Mouse (Mus musculus) bone marrow macrophage, adult 2 months (primary cell): ENCODE measurements around the gene Gm3526. TPM values are rescaled to one million over a fixed set of nuclear protein-coding genes. Genes with fewer than 3 reads are reported as not detected.
"Not testable (repeated sequence)": the region's sequence is repeated elsewhere in the genome, so short reads cannot be mapped to it uniquely, and the experiment has no call there.

Source experiments
- H3K27ac ChIP-seq: 2 replicates; pipeline ENCODE4 v1.5.1; 2012; ENCODE audit warnings: low read depth, low read length; ENCODE audit not compliant: insufficient read depth
- H3K4me1 ChIP-seq: 2 replicates; pipeline ENCODE4 v1.6.1; 2012; ENCODE audit warnings: low read length; ENCODE audit not compliant: control insufficient read depth, insufficient read depth
- H3K4me3 ChIP-seq: 2 replicates; pipeline ENCODE4 v1.5.1; 2012; ENCODE audit warnings: mild to moderate bottlenecking, low read length, moderate library complexity; ENCODE audit not compliant: insufficient read depth
- polyA plus RNA-seq: library from polyadenylated mRNA; stranded (reverse); fragments of >200 nt; gene quantifications from 2 replicates; pipeline ENCODE4 v1.2.4, GENCODE M21; 2012; ENCODE audit not compliant: missing spikeins, insufficient read depth, insufficient read length

Gm3526 gene
- polyA plus RNA-seq, result not detected in 2 replicates

- H3K27ac ChIP-seq, H3K4me3 ChIP-seq, H3K4me1 ChIP-seq: not testable (repeated sequence)
Measured at GRCm38 (mm10) chr14:5260480-5260879, at the start of gene Gm3526. Gm3526 (minus strand) TSS chr14:5260580.

Other genes with a start within 250 kb of the Gm3526 start
- not detected in 2 replicates for gene Gm3298, start 244.7 kb downstream of the Gm3526 start, polyA plus RNA-seq
- not detected in 2 replicates for gene 4930555G01Rik, start 210.0 kb downstream of the Gm3526 start, polyA plus RNA-seq
- not detected in 2 replicates for gene Gm8281, start 189.5 kb downstream of the Gm3526 start, polyA plus RNA-seq
- gene Gm8279, start 129.1 kb downstream of the Gm3526 start, polyA plus RNA-seq, result not detected in 2 replicates
- not detected in 2 replicates for gene Gm3317, start 96.0 kb downstream of the Gm3526 start, polyA plus RNA-seq
- gene Gm8271, start 74.8 kb downstream of the Gm3526 start, polyA plus RNA-seq, result not detected in 2 replicates
- gene Gm3542, start 74.3 kb upstream of the Gm3526 start, polyA plus RNA-seq, result not detected in 2 replicates
- not detected in 2 replicates for gene Gm3500, start 128.5 kb upstream of the Gm3526 start, polyA plus RNA-seq
- not detected in 2 replicates for gene Gm3194, start 194.9 kb upstream of the Gm3526 start, polyA plus RNA-seq
- gene Gm8246, start 217.2 kb upstream of the Gm3526 start, polyA plus RNA-seq, result not detected in 2 replicates
- not detected in 2 replicates for gene Gm3187, start 223.6 kb upstream of the Gm3526 start, polyA plus RNA-seq
- not detected in 2 replicates for gene Gm3488, start 241.1 kb upstream of the Gm3526 start, polyA plus RNA-seq